In genomic region chr11:3459105-3459468, GRCm38 (mm10) we compare ENCODE assay signal across 20 mouse cellular contexts. TPM values are rescaled to one million over a fixed set of nuclear protein-coding genes. Genes with fewer than 3 reads are reported as not detected.
DNase-seq lines count a peak whose midpoint lies in the region; ATAC-seq lines count a peak whose summit lies in the region.
"Had no signal": no experiment of that assay in that cellular context is flagged by ENCODE, and none has a peak within 500 bp of the region (broad histone marks: within the 10 kb centered on the region; RNA-seq: fewer than 3 reads in every experiment).

No protein-coding gene starts in this region.

- H3K4me2 ChIP-seq in kidney, embryonic 14.5 days (replicated peaks; ENCODE audit: low read depth, low read length) = no peak overlapping the region
- no peak overlapping the region for H3K4me2 ChIP-seq in stomach, embryonic 16.5 days (ENCODE audit: low read depth, low read length)
- no peak overlapping the region for H3K4me2 ChIP-seq in midbrain, embryonic 14.5 days (ENCODE audit: low read length)
- H3K4me2 ChIP-seq: hindbrain, embryonic 15.5 days; midbrain, embryonic 11.5 days had no signal

- no peak overlapping the region for H3K9ac ChIP-seq in kidney, embryonic 14.5 days (ENCODE audit: low read depth, low read length)
- H3K9ac ChIP-seq in stomach, embryonic 16.5 days (ENCODE audit: low read length) = no peak overlapping the region
- no peak overlapping the region for H3K9ac ChIP-seq in midbrain, embryonic 14.5 days (replicated peaks; ENCODE audit: low read length)
- H3K9ac ChIP-seq: hindbrain, embryonic 15.5 days had no signal

- no peaks in the 10 kb centered on the region for H3K36me3 ChIP-seq in kidney, embryonic 14.5 days (ENCODE audit: control insufficient read depth, insufficient read depth, low read length)
- no peaks in the 10 kb centered on the region for H3K36me3 ChIP-seq in stomach, embryonic 16.5 days (ENCODE audit: control insufficient read depth, insufficient read depth, low read length)
- peaks cover 6% of the 10 kb centered on the region; the same call in 1 of the 2 replicates for H3K36me3 ChIP-seq in midbrain, embryonic 14.5 days (ENCODE audit: control insufficient read depth, insufficient read depth, low read length)

- 68% methylated on average over 2 of the region's 2 CpGs for WGBS in kidney, embryonic 14.5 days
- WGBS in stomach, embryonic 16.5 days = 66% methylated on average over 2 of the region's 2 CpGs
- 79% methylated on average over 2 of the region's 2 CpGs for WGBS in midbrain, embryonic 14.5 days

- no peaks in the 10 kb centered on the region for H3K9me3 ChIP-seq in kidney, embryonic 14.5 days (ENCODE audit: control insufficient read depth, low read length)
- no peaks in the 10 kb centered on the region for H3K9me3 ChIP-seq in stomach, embryonic 16.5 days (replicated peaks; ENCODE audit: control insufficient read depth, low read length)
- H3K9me3 ChIP-seq in midbrain, embryonic 14.5 days (ENCODE audit: control insufficient read depth, low read length) = no peaks in the 10 kb centered on the region
- H3K9me3 ChIP-seq: hindbrain, embryonic 15.5 days; limb, embryonic 10.5 days had no signal

- DNase-seq in ovary, postnatal 36 days (ENCODE audit: low spot score) = peak; percentile 18
- no peak for DNase-seq in ovary, adult 18-20 months (ENCODE audit: low spot score)
- peak; percentile 11 to 37 for DNase-seq in kidney, postnatal 4 days
- no peak for DNase-seq in midbrain, embryonic 14.5 days
- DNase-seq in heart, adult 8-10 months (ENCODE audit: low spot score) = no peak
- no peak for DNase-seq in cerebellum, postnatal 36 days
- DNase-seq: adrenal gland, postnatal 25 days; cerebellum, adult 2 months; gastrocnemius, postnatal 10 days; heart, adult 2 months; heart, postnatal 10 days; layer of hippocampus, postnatal 36 days; lung, adult 2 months had no signal

- 0 out of 2 replicates have a peak, but pooled peaks have one; percentile 21 for ATAC-seq in kidney, embryonic 14.5 days (ENCODE audit: low FRiP score, low TSS enrichment)
- peak; percentile 55; the same call in 1 of the 2 replicates for ATAC-seq in stomach, embryonic 16.5 days (ENCODE audit: insufficient read depth, low FRiP score)
- no peak for ATAC-seq in midbrain, embryonic 14.5 days (ENCODE audit: low FRiP score, low TSS enrichment)

- no peak overlapping the region for H3K4me3 ChIP-seq in kidney, embryonic 14.5 days (ENCODE audit: low read length)
- H3K4me3 ChIP-seq in stomach, embryonic 16.5 days (replicated peaks; ENCODE audit: low read length) = no peak overlapping the region
- no peak overlapping the region for H3K4me3 ChIP-seq in midbrain, embryonic 14.5 days (replicated peaks; ENCODE audit: low read depth, low read length)
- H3K4me3 ChIP-seq: heart, adult 2 months; hindbrain, embryonic 15.5 days; limb, embryonic 10.5 days had no signal

- H3K27me3 ChIP-seq in kidney, embryonic 14.5 days (ENCODE audit: control insufficient read depth, insufficient read depth, low read length) = no peaks in the 10 kb centered on the region
- H3K27me3 ChIP-seq in stomach, embryonic 16.5 days (ENCODE audit: control insufficient read depth, insufficient read depth, low read length) = no peaks in the 10 kb centered on the region
- H3K27me3 ChIP-seq in midbrain, embryonic 14.5 days (ENCODE audit: control insufficient read depth, insufficient read depth, low read length) = no peaks in the 10 kb centered on the region
- H3K27me3 ChIP-seq: CH12.LX; hindbrain, embryonic 15.5 days had no signal

- no peak overlapping the region for H3K27ac ChIP-seq in kidney, embryonic 14.5 days (ENCODE audit: low read depth, low read length)
- no peak overlapping the region for H3K27ac ChIP-seq in stomach, embryonic 16.5 days (ENCODE audit: low read length)
- no peak overlapping the region for H3K27ac ChIP-seq in midbrain, embryonic 14.5 days (replicated peaks; ENCODE audit: low read depth, low read length)
- H3K27ac ChIP-seq: heart, adult 2 months; hindbrain, embryonic 15.5 days; limb, embryonic 10.5 days; macrophage had no signal

- H3K4me1 ChIP-seq in kidney, embryonic 14.5 days (ENCODE audit: control insufficient read depth, insufficient read depth, low read length) = no peaks in the 10 kb centered on the region
- H3K4me1 ChIP-seq in stomach, embryonic 16.5 days (ENCODE audit: control insufficient read depth, insufficient read depth, low read length) = no peaks in the 10 kb centered on the region
- no peaks in the 10 kb centered on the region for H3K4me1 ChIP-seq in midbrain, embryonic 14.5 days (ENCODE audit: control insufficient read depth, insufficient read depth, low read length)
- H3K4me1 ChIP-seq: hindbrain, embryonic 15.5 days; limb, embryonic 10.5 days had no signal

RNA-seq across cellular contexts. Expression of gene Rnf185, which starts 6.9 kb away (rescaled TPM):
- polyA plus RNA-seq in kidney, embryonic 14.5 days (2014; fragmentation: Nextera tagmentation; extraction: Ambion mirVana) = 23.6 and 45.2 TPM in 2 replicates
- 30.7 and 31.4 TPM in 2 replicates for polyA plus RNA-seq in stomach, embryonic 16.5 days (2015; fragmentation: Nextera tagmentation; extraction: Ambion mirVana)
- polyA plus RNA-seq in midbrain, embryonic 14.5 days (2014; fragmentation: Nextera tagmentation; extraction: Ambion mirVana) = 40.3 and 55.3 TPM in 2 replicates
- 10 to 100 TPM; 18.9 to 23.0 (median 20.4) TPM for total RNA-seq in heart, adult 8-10 months (2022)

RNA-seq across cellular contexts. Expression of gene Pla2g3, which starts 29.0 kb away (rescaled TPM):
- 0.39 and 0.77 TPM in 2 replicates for polyA plus RNA-seq in kidney, embryonic 14.5 days (2014; fragmentation: Nextera tagmentation; extraction: Ambion mirVana)
- 1.8 and 4.5 TPM in 2 replicates for polyA plus RNA-seq in stomach, embryonic 16.5 days (2015; fragmentation: Nextera tagmentation; extraction: Ambion mirVana)
- 0.59 and 0.72 TPM in 2 replicates for polyA plus RNA-seq in midbrain, embryonic 14.5 days (2014; fragmentation: Nextera tagmentation; extraction: Ambion mirVana)
- total RNA-seq in heart, adult 8-10 months (2022) = under 1 TPM in 2 of 4 experiments, not detected in 2; 0.14 to 0.16 TPM
- total RNA-seq: CH12.LX had no signal
- polyA plus RNA-seq: macrophage had no signal

RNA-seq across cellular contexts. Expression of gene Inpp5j, which starts 45.5 kb away (rescaled TPM):
- polyA plus RNA-seq in kidney, embryonic 14.5 days (2014; fragmentation: Nextera tagmentation; extraction: Ambion mirVana) = 0.40 and 0.61 TPM in 2 replicates
- polyA plus RNA-seq in stomach, embryonic 16.5 days (2015; fragmentation: Nextera tagmentation; extraction: Ambion mirVana) = 3.4 and 3.5 TPM in 2 replicates
- 3.2 and 4.7 TPM in 2 replicates for polyA plus RNA-seq in midbrain, embryonic 14.5 days (2014; fragmentation: Nextera tagmentation; extraction: Ambion mirVana)
- 10 to 100 TPM; 19.9 to 24.1 (median 22.7) TPM for total RNA-seq in heart, adult 8-10 months (2022)
- total RNA-seq: CH12.LX had no signal

RNA-seq across cellular contexts. Expression of gene Limk2, which starts 50.1 kb away (rescaled TPM):
- polyA plus RNA-seq in kidney, embryonic 14.5 days (2014; fragmentation: Nextera tagmentation; extraction: Ambion mirVana) = 32.6 and 41.7 TPM in 2 replicates
- polyA plus RNA-seq in stomach, embryonic 16.5 days (2015; fragmentation: Nextera tagmentation; extraction: Ambion mirVana) = 92.6 and 109 TPM in 2 replicates
- polyA plus RNA-seq in midbrain, embryonic 14.5 days (2014; fragmentation: Nextera tagmentation; extraction: Ambion mirVana) = 155 and 172 TPM in 2 replicates
- total RNA-seq in heart, adult 8-10 months (2022) = 10 to 100 TPM; 16.7 to 25.5 (median 19.4) TPM

RNA-seq across cellular contexts. Expression of gene Selenom, which starts 55.4 kb away (rescaled TPM):
- 82.1 and 107 TPM in 2 replicates for polyA plus RNA-seq in kidney, embryonic 14.5 days (2014; fragmentation: Nextera tagmentation; extraction: Ambion mirVana)
- 169 and 176 TPM in 2 replicates for polyA plus RNA-seq in stomach, embryonic 16.5 days (2015; fragmentation: Nextera tagmentation; extraction: Ambion mirVana)
- polyA plus RNA-seq in midbrain, embryonic 14.5 days (2014; fragmentation: Nextera tagmentation; extraction: Ambion mirVana) = 48.5 and 76.5 TPM in 2 replicates
- total RNA-seq in heart, adult 8-10 months (2022) = 10 to 100 TPM; 33.5 to 51.0 (median 41.9) TPM

Comparison
In these comparisons a context has a peak if more than half of its experiments do, and no peak if none do; other contexts are left out.
1. DNase-seq: peak in ovary, postnatal 36 days (single experiment) and kidney, postnatal 4 days (2 of 2); none in ovary, adult 18-20 months (single experiment), midbrain, embryonic 14.5 days (single experiment), heart, adult 8-10 months (single experiment) and cerebellum, postnatal 36 days (0 of 2).